Mouse (Mus musculus): ENCODE data around the gene Ptprk. TPM values are rescaled to one million over a fixed set of nuclear protein-coding genes. Genes with fewer than 3 reads are reported as not detected.

Gene Ptprk
- polyA plus RNA-seq, 1 experiment from 2014 or later = 45.2 TPM

- Histone ChIP-seq H3K4me2 (ENCODE audit: low read depth, low read length) (no peak overlapping the region), H3K36me3 (ENCODE audit: control insufficient read depth, insufficient read depth, low read length) (no peaks in the 10 kb centered on the region), H3K4me1 (ENCODE audit: control insufficient read depth, insufficient read depth, low read length) (no peaks in the 10 kb centered on the region), H3K27me3 (ENCODE audit: control insufficient read depth, insufficient read depth, low read length) (no peaks in the 10 kb centered on the region), H3K27ac (ENCODE audit: low read length) (no peak overlapping the region), H3K9ac (ENCODE audit: low read length) (no peak overlapping the region), H3K4me3 (replicated peaks; ENCODE audit: low read length) (no peak overlapping the region), H3K9me3 (replicated peaks; ENCODE audit: control insufficient read depth, low read length) (no peaks in the 10 kb centered on the region)
- ATAC-seq (ENCODE audit: insufficient read depth, low FRiP score) = no peak
- 77% methylated on average over 2 of the region's 2 CpGs for WGBS
Measured at GRCm38 (mm10) chr10:28322995-28323394, 248.4 kb downstream of the Ptprk start.

GRCm38 (mm10) chr10:28335232-28335631 is 260.6 kb downstream of the Ptprk start:
- no peaks in the 10 kb centered on the region; the same call in 1 of the 2 replicates for H3K36me3 ChIP-seq (ENCODE audit: control insufficient read depth, insufficient read depth, low read length)
- 86% methylated on average over 5 of the region's 5 CpGs for WGBS
- ATAC-seq (ENCODE audit: insufficient read depth, low FRiP score) = no peak

GRCm38 (mm10) chr10:28338536-28338935 is 263.9 kb downstream of the Ptprk start:
- Histone ChIP-seq H3K4me2 (ENCODE audit: low read depth, low read length) (no peak overlapping the region), H3K9ac (ENCODE audit: low read length) (no peak overlapping the region), H3K9me3 (replicated peaks; ENCODE audit: control insufficient read depth, low read length) (no peaks in the 10 kb centered on the region), H3K27me3 (ENCODE audit: control insufficient read depth, insufficient read depth, low read length) (no peaks in the 10 kb centered on the region), H3K36me3 (ENCODE audit: control insufficient read depth, insufficient read depth, low read length) (no peaks in the 10 kb centered on the region; the same call in 1 of the 2 replicates), H3K4me3 (replicated peaks; ENCODE audit: low read length) (no peak overlapping the region), H3K27ac (ENCODE audit: low read length) (no peak overlapping the region), H3K4me1 (ENCODE audit: control insufficient read depth, insufficient read depth, low read length) (no peaks in the 10 kb centered on the region)
- no peak for ATAC-seq (ENCODE audit: insufficient read depth, low FRiP score)
- WGBS = 54% methylated on average over 5 of the region's 5 CpGs

More at GRCm38 (mm10) chr10:28335232-28335631, 260.6 kb downstream of the Ptprk start:
- Histone ChIP-seq H3K4me3 (replicated peaks; ENCODE audit: low read length) (no peak overlapping the region), H3K27ac (ENCODE audit: low read length) (no peak overlapping the region), H3K27me3 (ENCODE audit: control insufficient read depth, insufficient read depth, low read length) (no peaks in the 10 kb centered on the region), H3K4me1 (ENCODE audit: control insufficient read depth, insufficient read depth, low read length) (no peaks in the 10 kb centered on the region), H3K4me2 (ENCODE audit: low read depth, low read length) (no peak overlapping the region), H3K9ac (ENCODE audit: low read length) (no peak overlapping the region), H3K9me3 (replicated peaks; ENCODE audit: control insufficient read depth, low read length) (no peaks in the 10 kb centered on the region)

GRCm38 (mm10) chr10:28345196-28345681 is 270.6 kb downstream of the Ptprk start:
- 86% methylated on average over 8 of the region's 8 CpGs for WGBS
- no peak overlapping the region for H3K4me3 ChIP-seq (replicated peaks; ENCODE audit: low read length)
- H3K4me1 ChIP-seq (ENCODE audit: control insufficient read depth, insufficient read depth, low read length) = no peaks in the 10 kb centered on the region
- no peak overlapping the region for H3K27ac ChIP-seq (ENCODE audit: low read length)
- no peak overlapping the region for H3K9ac ChIP-seq (ENCODE audit: low read length)
- H3K36me3 ChIP-seq (ENCODE audit: control insufficient read depth, insufficient read depth, low read length) = no peaks in the 10 kb centered on the region
- no peak for ATAC-seq (ENCODE audit: insufficient read depth, low FRiP score)
- no peaks in the 10 kb centered on the region for H3K27me3 ChIP-seq (ENCODE audit: control insufficient read depth, insufficient read depth, low read length)
- H3K4me2 ChIP-seq (ENCODE audit: low read depth, low read length) = no peak overlapping the region
- H3K9me3 ChIP-seq (replicated peaks; ENCODE audit: control insufficient read depth, low read length) = no peaks in the 10 kb centered on the region

GRCm38 (mm10) chr10:28365291-28365690 is 290.7 kb downstream of the Ptprk start:
- no peaks in the 10 kb centered on the region for H3K27me3 ChIP-seq (ENCODE audit: control insufficient read depth, insufficient read depth, low read length)
- H3K4me3 ChIP-seq (replicated peaks; ENCODE audit: low read length) = no peak overlapping the region
- ATAC-seq (ENCODE audit: insufficient read depth, low FRiP score) = no peak
- H3K9ac ChIP-seq (ENCODE audit: low read length) = no peak overlapping the region
- no peak overlapping the region for H3K4me2 ChIP-seq (ENCODE audit: low read depth, low read length)
- WGBS = 67% methylated on average over 6 of the region's 6 CpGs
- no peaks in the 10 kb centered on the region for H3K36me3 ChIP-seq (ENCODE audit: control insufficient read depth, insufficient read depth, low read length)
- no peaks in the 10 kb centered on the region for H3K4me1 ChIP-seq (ENCODE audit: control insufficient read depth, insufficient read depth, low read length)
- no peaks in the 10 kb centered on the region for H3K9me3 ChIP-seq (replicated peaks; ENCODE audit: control insufficient read depth, low read length)
- no peak overlapping the region for H3K27ac ChIP-seq (ENCODE audit: low read length)

GRCm38 (mm10) chr10:28366065-28366677 is 291.6 kb downstream of the Ptprk start:
- Histone ChIP-seq H3K27ac (ENCODE audit: low read length) (no peak overlapping the region), H3K4me1 (ENCODE audit: control insufficient read depth, insufficient read depth, low read length) (no peaks in the 10 kb centered on the region), H3K9ac (ENCODE audit: low read length) (no peak overlapping the region), H3K27me3 (ENCODE audit: control insufficient read depth, insufficient read depth, low read length) (no peaks in the 10 kb centered on the region), H3K4me2 (ENCODE audit: low read depth, low read length) (no peak overlapping the region), H3K9me3 (replicated peaks; ENCODE audit: control insufficient read depth, low read length) (no peaks in the 10 kb centered on the region), H3K36me3 (ENCODE audit: control insufficient read depth, insufficient read depth, low read length) (no peaks in the 10 kb centered on the region), H3K4me3 (replicated peaks; ENCODE audit: low read length) (no peak overlapping the region)
- ATAC-seq (ENCODE audit: insufficient read depth, low FRiP score) = no peak
- 65% methylated on average over 5 of the region's 5 CpGs for WGBS

- Histone ChIP-seq H3K36me3 (ENCODE audit: control insufficient read depth, insufficient read depth, low read length) (no peaks in the 10 kb centered on the region), H3K9ac (ENCODE audit: low read length) (no peak overlapping the region), H3K4me3 (replicated peaks; ENCODE audit: low read length) (no peak overlapping the region), H3K27ac (ENCODE audit: low read length) (no peak overlapping the region), H3K4me1 (ENCODE audit: control insufficient read depth, insufficient read depth, low read length) (no peaks in the 10 kb centered on the region), H3K9me3 (replicated peaks; ENCODE audit: control insufficient read depth, low read length) (no peaks in the 10 kb centered on the region), H3K27me3 (ENCODE audit: control insufficient read depth, insufficient read depth, low read length) (no peaks in the 10 kb centered on the region), H3K4me2 (ENCODE audit: low read depth, low read length) (no peak overlapping the region)
- no peak for ATAC-seq (ENCODE audit: insufficient read depth, low FRiP score)
- 54% methylated on average over 2 of the region's 2 CpGs for WGBS
Measured at GRCm38 (mm10) chr10:28369808-28370207, 295.2 kb downstream of the Ptprk start.

GRCm38 (mm10) chr10:28374874-28375273 is 300.3 kb downstream of the Ptprk start:
- H3K9me3 ChIP-seq (replicated peaks; ENCODE audit: control insufficient read depth, low read length) = no peaks in the 10 kb centered on the region
- H3K27me3 ChIP-seq (ENCODE audit: control insufficient read depth, insufficient read depth, low read length) = no peaks in the 10 kb centered on the region
- H3K4me3 ChIP-seq (replicated peaks; ENCODE audit: low read length) = no peak overlapping the region
- no peak for ATAC-seq (ENCODE audit: insufficient read depth, low FRiP score)
- H3K36me3 ChIP-seq (ENCODE audit: control insufficient read depth, insufficient read depth, low read length) = no peaks in the 10 kb centered on the region
- H3K4me1 ChIP-seq (ENCODE audit: control insufficient read depth, insufficient read depth, low read length) = 0 out of 2 replicates have a peak, but pooled peaks cover 3% of the 10 kb centered on the region
- no peak overlapping the region for H3K27ac ChIP-seq (ENCODE audit: low read length)
- H3K4me2 ChIP-seq (ENCODE audit: low read depth, low read length) = no peak overlapping the region
- H3K9ac ChIP-seq (ENCODE audit: low read length) = no peak overlapping the region
- WGBS = 75% methylated on average over 1 of the region's 1 CpGs

- ATAC-seq (ENCODE audit: insufficient read depth, low FRiP score) = no peak
- no peak overlapping the region for H3K4me3 ChIP-seq (replicated peaks; ENCODE audit: low read length)
- H3K27me3 ChIP-seq (ENCODE audit: control insufficient read depth, insufficient read depth, low read length) = no peaks in the 10 kb centered on the region
- no peaks in the 10 kb centered on the region for H3K36me3 ChIP-seq (ENCODE audit: control insufficient read depth, insufficient read depth, low read length)
- 78% methylated on average over 7 of the region's 7 CpGs for WGBS
- 0 out of 2 replicates have a peak, but pooled peaks cover 3% of the 10 kb centered on the region for H3K4me1 ChIP-seq (ENCODE audit: control insufficient read depth, insufficient read depth, low read length)
- H3K9me3 ChIP-seq (replicated peaks; ENCODE audit: control insufficient read depth, low read length) = no peaks in the 10 kb centered on the region
- H3K9ac ChIP-seq (ENCODE audit: low read length) = no peak overlapping the region
- 0 out of 2 replicates have a peak overlapping the region, but pooled peaks have one; percentile 2 for H3K27ac ChIP-seq (ENCODE audit: low read length)
- no peak overlapping the region for H3K4me2 ChIP-seq (ENCODE audit: low read depth, low read length)
Measured at GRCm38 (mm10) chr10:28379752-28380488, 305.3 kb downstream of the Ptprk start.
